Mouse (Mus musculus) induced T-regulatory cell, adult 2 months (primary cell): Measurements from ENCODE around the gene Tmem50b.

Experiments used
- DNase-seq: peaks from one replicate; pipeline ENCODE4 v3.0.0-alpha.2; 2012; ENCODE audit warnings: low read depth

Tmem50b gene

DNA sequence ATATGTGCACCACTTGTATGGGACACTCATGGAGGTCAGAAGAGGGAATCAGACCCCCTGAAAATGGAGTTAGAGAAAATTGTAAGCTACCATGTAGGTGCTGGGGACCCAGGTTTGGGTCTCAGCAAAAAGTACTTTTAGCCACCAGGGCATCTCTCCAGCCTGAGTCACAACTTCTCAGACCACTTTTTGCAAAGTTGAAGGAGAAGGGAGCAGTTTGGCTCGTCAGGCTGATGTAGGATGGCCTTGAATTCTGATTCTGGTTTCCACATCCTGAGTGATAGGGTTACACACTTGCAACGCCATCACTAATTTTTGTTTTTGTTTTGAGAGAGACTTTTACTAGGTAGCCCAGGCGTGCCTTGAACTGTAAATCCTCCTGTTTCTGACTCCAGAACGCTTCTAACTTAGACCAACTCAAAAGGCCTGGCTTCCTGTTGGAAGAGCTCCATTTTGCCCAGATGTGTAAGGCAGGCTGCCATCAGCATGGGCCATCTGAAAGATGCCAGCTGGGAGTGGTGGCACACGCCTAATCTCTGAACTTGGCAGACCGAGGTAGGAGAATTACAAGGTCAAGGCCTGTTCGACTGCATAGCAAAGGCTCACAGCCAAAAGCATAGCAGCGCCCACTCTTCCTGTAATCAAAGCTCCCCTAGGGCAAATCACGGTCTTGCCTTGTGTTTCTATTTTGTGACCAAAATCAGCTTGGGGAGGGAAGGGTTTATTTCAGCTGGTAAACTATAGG is 12.1 kb upstream of the Tmem50b start:
- DNase-seq, result no peak

DNA sequence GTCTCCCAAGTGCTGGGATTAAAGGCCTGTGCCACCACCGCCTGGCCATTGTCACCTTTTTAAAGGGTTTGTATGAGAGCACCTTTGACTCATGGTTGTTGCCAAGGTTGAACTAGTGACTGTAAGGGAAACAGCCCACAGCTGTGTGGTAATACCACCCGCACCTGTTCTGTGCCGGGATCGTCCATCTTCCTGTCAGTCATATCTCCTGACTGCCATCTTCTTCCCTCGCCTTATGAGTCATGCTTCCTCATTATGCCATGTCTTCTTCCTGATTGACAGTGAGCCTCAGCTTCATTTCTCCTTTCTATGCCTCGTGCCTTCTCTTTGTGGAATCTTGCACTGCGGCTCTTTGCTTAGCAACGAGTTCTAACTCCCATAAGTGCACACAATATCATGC is 9.4 kb upstream of the Tmem50b start:
- no peak for DNase-seq

DNA sequence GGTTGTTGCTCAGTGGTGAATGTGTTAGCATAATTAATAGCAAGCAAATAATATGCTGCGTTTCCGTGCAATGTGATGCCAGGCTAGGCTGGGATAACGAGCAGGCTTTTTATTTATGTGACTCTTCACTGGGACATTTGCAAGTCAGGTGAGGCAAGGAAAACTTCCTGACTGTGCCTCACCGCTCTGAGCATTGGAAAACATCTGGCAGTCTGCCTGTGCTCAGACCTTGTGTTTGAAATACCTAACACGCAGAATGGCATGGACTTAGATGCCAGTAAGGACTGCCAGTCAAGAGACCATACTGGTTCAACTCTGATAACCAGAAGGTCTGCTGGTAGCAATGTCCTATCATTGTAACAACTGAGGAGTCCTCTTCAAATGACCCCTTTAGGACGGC is 7.6 kb upstream of the Tmem50b start:
- DNase-seq, result no peak

DNA sequence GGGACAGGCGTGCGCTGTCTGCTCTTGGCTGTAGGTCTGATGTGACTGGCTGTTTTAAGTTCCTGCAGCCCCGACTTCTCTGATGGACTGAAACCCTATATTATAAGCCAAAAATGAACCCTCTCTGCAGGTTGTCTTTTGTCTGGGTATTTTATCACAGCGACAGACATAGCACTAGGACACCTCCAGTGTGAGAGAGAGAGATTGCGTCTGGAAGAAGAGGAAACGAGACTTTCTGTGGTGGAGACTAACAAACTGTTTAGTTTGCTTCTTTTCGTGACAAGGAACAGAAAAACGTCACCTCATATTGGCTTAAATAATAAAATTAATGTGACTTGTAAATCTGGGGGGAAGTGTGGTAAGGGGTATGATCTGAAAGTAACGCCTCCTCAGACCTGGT is 4.1 kb upstream of the Tmem50b start:
- no peak for DNase-seq

DNA sequence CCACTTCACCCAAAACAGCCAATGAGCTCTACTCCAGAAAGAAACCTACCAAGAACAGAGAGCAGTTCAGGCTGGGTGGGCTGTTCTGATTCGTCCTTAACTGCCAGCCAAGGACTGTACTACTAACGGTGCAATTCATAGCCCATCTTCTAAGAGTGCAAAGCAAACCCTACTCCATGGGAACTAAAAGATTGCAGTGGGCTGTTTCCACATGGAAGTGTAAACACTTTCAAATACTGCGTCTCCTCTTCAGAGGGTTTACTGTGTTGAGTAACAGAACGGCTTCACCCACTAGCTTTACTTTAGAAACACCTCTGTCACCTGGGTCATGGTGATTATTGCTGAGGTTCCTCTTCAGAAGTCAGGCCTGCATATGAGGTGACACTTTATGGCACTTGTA is 3.5 kb upstream of the Tmem50b start:
- no peak for DNase-seq

DNA sequence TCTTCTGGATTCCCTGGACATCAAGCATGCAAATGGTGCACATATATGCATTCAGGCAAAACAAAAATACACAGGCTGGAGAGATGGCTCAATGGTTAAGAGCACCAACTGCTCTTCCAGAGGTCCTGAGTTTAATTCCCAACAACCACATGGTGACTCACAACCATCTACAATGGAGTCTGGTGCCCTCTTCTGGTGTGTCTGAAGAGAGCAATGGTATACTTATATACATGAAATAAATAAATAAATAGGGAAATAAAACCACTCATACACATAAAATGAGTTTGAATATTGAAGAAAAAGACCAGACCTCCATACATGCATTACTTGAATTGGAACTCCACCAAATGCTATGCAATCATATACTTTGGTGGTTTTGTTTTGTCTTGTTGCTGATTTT is 1.6 kb upstream of the Tmem50b start:
- no peak for DNase-seq

DNA sequence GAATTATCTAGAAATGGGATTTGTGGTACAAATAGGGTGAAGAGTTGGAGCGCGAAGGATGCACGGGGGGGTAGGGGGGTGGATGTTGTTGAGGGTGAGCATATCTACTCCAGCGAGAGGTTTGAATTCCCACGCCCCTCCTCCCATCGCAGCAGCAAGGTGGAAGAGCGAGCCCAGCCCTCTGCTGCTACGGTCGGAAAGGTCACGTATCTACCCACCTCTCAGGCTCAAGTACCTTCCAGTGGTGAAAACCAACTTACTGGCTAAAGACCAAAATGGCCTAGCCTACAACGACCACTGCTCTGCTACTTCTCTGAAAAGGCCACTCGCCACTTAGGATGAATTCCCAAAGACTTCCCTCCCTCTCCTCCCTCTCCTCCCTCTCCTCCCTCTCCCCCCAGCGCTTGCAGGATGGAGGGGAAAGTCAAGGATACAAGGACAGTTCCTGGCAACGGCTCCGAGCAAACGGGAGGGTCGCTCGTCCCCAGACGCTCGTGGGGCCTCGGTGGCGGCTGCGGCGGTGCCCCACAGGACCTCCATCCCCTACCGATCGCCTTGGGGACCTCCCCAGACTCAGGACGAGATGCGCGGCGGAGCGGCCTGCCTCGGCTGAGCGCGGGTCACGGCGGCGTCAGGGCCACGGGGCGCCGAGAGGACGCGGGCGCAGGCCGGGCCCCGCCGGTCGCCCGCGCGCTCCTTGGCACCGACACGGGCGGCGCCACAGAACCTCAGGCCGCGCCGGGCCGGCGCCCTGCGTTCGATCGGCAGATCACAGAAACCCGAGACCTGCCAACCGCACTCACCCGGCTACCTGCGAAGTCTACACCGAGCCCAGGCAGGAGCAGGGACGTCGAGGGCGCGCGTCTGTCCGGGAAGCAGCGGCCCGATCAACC is 575 bp downstream of the Tmem50b start:
- no peak for DNase-seq

DNA sequence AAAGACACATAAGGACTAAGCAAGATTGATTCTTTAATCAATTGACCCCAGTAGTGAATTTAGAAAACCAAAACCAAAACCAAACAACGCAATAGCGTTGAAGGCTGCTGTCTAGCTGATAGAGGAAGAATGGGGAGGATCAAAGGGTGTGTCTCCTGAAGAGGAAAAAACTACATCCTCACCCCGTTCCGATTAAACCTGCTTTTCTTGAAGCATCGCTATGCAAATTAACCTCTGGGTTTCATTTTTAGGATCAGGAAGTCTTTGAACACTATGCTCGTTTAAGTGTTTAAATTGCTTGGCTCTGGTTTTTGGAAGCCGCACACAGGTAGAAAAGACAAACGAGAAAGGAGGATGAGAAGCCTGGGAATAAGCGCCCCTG is 1.2 kb downstream of the Tmem50b start:
- peak; percentile 89 for DNase-seq

DNA sequence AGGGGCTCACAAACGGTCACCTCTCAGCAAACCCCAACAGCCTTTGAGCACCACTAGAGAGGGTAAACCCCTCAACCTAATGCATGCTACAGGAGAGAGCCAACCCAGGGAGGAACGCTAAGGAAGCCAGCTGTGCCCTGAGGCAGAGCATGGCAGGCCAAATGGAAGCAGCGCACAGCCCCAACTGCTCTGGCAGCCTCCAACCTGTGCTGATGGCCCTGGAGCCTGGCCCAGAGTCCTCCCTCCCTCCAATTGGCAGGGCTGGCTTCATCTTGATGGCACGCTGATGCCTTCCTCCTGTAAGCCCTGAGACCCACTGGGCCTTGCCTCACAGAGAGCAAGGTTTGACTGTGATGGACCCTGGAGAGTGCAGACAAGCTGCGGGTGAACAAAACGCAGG is 2.5 kb downstream of the Tmem50b start:
- DNase-seq, result no peak

DNA sequence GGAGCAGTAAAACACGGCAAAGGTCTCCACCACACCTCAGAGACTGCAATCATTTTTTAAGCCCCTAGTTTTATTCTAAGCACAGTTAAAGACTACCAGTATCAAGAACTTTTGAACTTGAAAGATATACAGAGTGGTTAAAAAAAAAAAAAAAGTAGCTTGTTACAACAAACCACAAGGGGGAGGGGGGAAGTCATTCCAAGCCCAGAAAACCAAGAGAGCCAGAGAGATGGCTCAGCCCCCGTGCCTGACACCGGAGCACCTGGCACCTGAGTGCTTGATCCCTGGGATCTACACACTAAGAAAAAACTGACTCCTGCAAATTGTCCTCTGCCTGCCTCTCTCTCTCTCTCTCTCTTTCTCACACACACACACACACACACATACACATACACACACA is 4.3 kb downstream of the Tmem50b start:
- DNase-seq, result peak; percentile 23

DNA sequence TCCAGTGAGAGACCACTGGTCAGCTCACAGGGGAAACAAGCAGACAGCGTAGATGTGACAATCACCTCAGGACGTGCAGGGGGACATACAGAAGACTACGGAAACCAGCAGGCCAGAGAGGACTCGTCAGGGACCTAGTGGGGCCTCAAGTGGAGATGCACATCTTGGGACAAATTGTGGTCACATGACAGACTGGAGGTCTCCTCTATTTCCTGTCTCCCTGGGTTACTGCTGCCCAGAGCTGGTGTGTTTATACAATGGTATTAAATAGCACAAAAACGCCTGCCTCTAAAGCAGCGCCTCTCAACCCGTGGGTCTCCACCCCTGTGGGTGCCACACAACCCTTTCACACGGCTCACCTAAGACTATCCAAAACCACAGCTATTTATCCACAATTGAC is 5.4 kb downstream of the Tmem50b start:
- peak; percentile 22 for DNase-seq

DNA sequence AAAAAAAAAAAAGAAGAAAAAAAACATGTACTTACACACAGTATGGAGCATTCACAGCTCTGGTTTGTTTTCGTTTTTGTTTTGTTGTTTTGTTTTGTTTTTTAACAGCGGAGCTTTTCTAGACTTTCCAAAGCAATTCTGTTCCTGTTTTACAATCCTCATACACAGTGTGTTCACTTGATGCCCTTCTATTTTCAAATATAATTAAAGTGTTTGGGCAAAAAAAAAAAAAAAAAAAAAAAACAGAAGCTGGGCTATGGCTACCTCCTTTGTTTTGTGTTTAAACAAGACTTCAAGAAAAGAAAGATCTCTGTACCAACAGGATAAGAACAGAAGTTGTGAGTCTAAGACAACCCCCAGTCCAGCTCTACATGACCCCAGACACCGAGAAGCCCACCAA is 8.9 kb downstream of the Tmem50b start:
- no peak for DNase-seq

DNA sequence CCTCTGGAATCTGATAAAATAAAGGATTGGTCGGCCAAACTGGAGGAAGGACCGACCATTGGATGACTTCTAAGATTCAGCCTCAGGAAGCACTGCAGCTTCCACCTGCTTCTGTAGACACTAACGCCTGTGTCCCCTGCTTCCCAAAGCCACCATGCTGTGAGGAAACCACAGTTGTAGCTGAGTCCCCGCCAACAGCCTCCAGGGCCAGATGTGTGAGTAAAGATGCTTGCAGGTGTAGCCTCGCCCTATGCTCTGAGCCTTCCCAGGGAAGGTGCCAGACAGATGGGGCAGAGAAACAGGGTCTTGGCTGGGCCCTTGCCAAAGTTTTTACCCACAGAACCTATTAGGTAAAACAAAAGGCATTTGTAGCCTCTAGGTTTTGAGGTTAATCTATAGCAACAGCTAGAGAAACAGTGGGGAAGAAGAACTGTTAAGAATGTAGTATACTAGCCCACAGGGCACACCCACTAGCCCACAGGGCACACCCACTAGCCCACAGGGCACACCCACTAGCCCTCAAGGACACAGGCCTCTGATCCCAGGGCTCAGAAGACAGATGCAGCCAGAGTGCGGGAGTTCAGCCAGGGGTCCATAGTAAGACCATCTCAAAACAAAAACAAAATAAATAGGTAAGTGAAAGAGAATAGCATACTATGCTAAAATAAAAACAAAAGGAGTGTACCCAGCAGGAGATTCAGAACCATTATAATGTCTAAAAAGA is 9.7 kb downstream of the Tmem50b start:
- peak; percentile 38 for DNase-seq

DNA sequence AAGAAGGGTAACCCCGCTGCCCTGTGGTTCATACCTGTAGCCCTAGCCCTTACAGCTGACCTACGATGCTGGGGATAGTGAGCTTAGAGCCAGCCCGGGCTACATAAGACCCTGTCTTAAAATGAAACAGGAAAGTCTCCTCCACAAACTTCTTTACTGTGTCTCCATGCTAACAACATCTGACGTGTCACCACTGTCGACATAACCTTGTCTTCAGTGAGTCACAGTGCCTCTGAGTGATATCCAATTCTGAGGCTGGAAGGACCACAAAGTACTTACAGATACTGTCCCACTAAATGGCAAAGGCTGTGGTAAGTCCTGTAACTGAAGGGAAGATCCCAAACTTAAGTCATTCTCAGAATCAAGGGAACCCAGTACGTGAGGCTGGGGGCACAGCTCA is 11.4 kb downstream of the Tmem50b start:
- DNase-seq, result no peak

DNA sequence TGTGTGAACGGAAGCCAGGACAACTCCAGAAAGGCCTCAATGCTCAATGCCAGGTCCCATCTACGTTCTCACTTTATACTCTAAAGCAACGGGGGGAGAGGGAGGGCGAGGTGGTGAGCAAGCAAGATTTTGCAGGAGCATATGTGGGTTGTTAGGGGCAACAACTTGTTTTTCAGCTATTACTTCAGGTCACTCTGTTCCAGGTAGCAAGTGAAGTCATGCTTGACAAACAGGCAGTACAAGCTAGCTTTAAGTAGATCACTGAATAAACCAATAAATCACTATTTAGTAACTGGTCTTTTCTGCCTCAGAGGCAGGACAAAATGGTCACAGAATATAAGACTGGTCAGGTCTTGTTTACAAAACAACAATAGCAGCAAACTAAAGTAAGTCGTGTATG is 12.0 kb downstream of the Tmem50b start:
- no peak for DNase-seq

DNA sequence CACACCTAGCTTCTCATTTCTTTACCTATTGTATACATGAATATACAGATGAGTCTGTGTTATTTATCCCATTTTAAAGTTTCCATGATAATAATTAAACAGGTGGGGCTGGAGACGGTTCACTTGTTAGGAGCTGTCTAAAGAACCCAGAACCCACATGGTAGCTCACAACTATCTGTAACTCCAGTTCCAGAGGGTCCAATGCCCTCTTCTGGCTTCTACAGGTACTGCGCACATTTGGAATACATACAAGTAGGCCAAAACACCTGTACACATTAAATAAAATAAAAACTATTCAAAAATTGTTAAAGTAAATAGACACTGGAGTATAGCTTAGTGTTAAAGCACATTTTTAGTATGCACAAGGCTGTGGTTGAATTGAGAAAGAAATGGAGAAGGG is 15.3 kb downstream of the Tmem50b start:
- DNase-seq, result peak; percentile 75

DNA sequence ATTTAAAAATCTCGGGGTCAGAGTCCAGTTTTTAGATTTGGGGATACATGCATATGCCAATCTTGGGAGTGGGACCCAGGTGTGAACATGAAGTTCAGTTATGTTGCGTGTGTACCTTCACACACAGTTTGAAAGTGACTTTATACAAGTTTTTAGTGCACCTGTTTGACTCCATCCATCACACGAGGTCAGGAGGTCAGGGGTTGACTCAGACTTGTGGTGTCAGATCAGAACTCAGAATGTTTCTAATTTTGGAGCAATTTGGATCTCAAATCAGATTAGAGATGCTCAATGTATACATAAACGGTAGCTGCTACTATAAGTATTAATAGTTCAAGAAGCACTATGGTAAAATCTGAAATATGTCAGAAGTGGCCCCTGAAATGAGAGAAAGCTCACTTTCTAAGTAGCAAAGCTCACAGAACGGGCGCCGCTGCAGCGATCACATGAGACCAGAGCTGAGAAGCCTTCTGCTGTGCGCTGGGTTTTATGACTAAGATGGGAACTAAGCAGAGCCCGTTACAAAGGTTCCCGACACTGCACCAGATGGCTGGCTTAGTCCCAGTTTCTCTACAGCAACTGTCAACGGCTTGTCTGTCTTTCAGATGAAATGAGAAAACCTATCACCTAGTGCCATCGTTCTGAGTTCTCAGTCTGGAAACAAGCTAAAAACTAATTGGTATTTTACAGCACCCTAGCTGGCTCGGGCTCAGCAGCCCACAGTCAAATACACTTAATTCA is 18.4 kb downstream of the Tmem50b start:
- DNase-seq, result no peak

DNA sequence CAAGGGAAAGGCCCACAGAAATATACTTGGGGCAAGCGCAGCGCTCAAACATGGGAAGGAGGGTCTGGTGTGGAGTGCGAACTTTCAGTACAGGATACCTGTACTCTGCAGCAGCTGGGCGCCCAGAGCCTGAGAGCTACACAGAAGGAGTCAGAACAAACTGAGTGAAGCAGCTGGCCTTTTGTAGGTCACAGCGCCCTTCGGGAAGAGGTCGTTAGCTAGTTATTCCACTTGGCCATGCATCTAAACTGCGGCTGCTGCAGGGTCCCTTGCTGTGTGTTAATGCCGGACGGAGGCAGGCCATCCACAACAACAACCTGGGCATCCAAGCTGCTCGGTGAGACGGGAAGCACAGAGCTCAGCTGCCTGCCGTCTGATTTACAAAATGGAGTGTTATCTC is 22.4 kb downstream of the Tmem50b start:
- DNase-seq, result no peak

DNA sequence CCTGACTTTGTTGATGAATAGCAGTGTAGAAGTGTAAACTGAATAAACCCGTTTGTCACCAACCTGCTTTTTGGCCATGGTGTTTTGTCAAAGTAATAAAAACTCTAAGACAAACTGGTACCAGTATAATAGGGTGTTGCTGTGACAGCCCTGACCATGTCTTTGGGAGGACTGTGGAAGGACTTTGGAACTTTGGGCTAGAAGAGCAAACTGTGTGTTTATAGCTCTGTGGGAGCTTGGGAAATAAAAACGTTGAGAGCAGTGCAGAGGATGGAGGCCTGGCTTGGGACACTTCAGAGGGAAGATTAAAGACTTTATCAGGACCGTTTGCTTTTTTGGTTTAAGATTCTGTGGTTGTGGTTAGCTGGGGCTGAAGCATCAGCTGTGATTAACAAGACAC is 26.5 kb downstream of the Tmem50b start:
- DNase-seq, result no peak

DNA sequence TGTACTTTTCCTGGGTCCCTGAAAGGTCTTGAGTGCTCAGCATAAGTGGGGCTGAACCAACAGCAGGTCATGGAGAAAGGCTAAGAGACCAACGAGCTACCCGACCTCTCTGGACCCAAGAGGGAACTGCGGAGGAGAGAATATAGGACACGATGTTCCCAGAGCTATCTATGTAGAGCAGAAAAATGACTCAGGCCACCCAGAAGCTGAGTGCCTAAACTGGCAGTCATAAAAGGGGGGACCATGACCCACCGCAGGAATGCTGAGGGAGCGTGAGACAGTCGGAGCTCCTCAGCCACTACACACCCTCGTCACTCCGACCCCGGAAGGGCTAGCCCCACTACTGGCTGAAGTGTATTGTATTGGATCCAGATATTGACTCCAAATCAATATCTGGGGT is 28.6 kb downstream of the Tmem50b start:
- no peak for DNase-seq

DNA sequence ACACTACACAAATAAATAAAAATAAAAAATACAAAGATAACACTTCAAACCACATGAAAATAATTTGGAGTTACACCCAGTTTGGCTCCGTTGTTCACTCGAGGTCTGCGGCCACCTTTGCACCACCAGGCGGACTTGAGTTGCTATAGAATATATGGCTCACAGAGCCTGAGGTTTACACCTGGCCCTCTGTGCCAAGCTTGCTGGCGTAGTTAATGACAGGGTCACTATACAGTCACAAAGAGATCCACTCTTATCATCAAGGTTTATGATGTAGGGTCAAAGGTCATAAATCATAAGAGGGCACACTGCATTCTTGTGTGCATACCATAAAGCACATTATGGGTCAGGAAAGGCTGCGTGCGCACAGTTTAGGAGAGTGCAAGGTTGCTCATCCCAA is 31.6 kb downstream of the Tmem50b start:
- DNase-seq, result no peak

DNA sequence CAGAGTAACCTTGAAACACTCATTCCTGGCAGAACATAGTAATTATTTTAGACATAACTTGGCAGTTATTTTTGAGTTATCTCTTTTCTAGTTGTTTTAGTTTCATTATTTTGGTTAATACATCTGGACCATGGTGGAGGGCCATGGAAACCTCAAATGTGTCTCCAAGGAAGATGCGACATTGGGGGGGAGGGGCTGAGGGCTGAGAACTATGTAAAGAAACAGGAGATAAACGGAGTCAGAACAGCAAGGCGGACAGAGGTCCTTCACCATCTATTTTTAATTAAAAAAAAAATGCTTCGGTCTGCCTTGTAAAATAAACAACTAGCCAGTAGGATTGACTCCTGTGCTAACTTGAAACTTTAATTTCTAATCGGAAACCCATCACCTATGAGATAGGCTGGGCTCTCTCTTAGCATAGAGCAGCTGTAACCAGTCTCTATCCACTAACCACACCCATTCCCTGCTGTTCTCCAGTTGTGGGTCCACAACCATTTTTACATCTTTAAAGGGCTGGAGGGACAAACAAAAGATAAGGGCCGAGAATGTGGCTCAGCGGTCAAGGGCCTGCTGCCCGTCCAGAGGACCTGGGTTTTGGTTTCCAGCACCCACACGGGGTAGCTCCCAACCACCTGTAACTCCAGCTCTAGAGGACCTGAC is 32.2 kb downstream of the Tmem50b start:
- no peak for DNase-seq
